In genomic region chr13:20061031-20061430, GRCm38 (mm10) we compare ENCODE assay signal across 10 mouse cellular contexts.
"Had no signal": no experiment of that assay in that cellular context is flagged by ENCODE, and none has a peak within 500 bp of the region (broad histone marks: within the 10 kb centered on the region; RNA-seq: fewer than 3 reads in every experiment).

No protein-coding gene starts in this region.

- DNase-seq: kidney, postnatal 25 days; layer of hippocampus, adult 9-11 months; liver, postnatal 0 days; lung, embryonic 14.5 days; right cerebral cortex, adult 18-20 months; right cerebral cortex, postnatal 14 days; right cerebral cortex, postnatal 4 days; thymus, adult 2 months; thymus, postnatal 14 days; thymus, postnatal 4 days had no signal
